ENCODE assay signal across 21 mouse cellular contexts in genomic region chr15:3743168-3743814, GRCm38 (mm10).
DNase-seq lines count a peak whose midpoint lies in the region; ATAC-seq and TF ChIP-seq lines count a peak whose summit lies in the region.
"Had no signal": no experiment of that assay in that cellular context is flagged by ENCODE, and none has a peak within 500 bp of the region (broad histone marks: within the 10 kb centered on the region; RNA-seq: fewer than 3 reads in every experiment).

No protein-coding gene starts in this region.

- ATAC-seq in intestine, embryonic 16.5 days, result peak; percentile 46; the same call in 1 of the 2 replicates
- no peak for ATAC-seq in intestine, postnatal 0 days
- ATAC-seq: forebrain, embryonic 14.5 days had no signal

- H3K36me3 ChIP-seq in intestine, embryonic 16.5 days (ENCODE audit: control insufficient read depth, insufficient read depth, low read length), result no peaks in the 10 kb centered on the region
- no peaks in the 10 kb centered on the region for H3K36me3 ChIP-seq in intestine, postnatal 0 days (ENCODE audit: control insufficient read depth, insufficient read depth)
- H3K36me3 ChIP-seq: hindbrain, embryonic 15.5 days; liver, embryonic 15.5 days; midbrain, embryonic 12.5 days; neural tube, embryonic 12.5 days had no signal

- H3K9me3 ChIP-seq in intestine, embryonic 16.5 days (ENCODE audit: control insufficient read depth, low read length), result no peaks in the 10 kb centered on the region
- no peaks in the 10 kb centered on the region for H3K9me3 ChIP-seq in intestine, postnatal 0 days (ENCODE audit: control insufficient read depth)
- H3K9me3 ChIP-seq: hindbrain, embryonic 15.5 days; liver, embryonic 15.5 days; midbrain, embryonic 12.5 days; neural tube, embryonic 12.5 days had no signal

- H3K4me1 ChIP-seq in intestine, embryonic 16.5 days (ENCODE audit: control insufficient read depth, insufficient read depth, low read length), result no peaks in the 10 kb centered on the region
- H3K4me1 ChIP-seq in intestine, postnatal 0 days (replicated peaks; ENCODE audit: control insufficient read depth, insufficient read depth, low read length), result no peaks in the 10 kb centered on the region
- H3K4me1 ChIP-seq: hindbrain, embryonic 15.5 days; liver, embryonic 15.5 days; midbrain, embryonic 12.5 days; neural tube, embryonic 12.5 days had no signal

- DNase-seq in 3T3-L1 (ENCODE audit: low read depth, low spot score), result peak; percentile 67
- peak; percentile 76 for DNase-seq in NIH3T3 (ENCODE audit: low read depth)
- DNase-seq in lung, postnatal 10 days, result peak; percentile 73
- no peak for DNase-seq in spleen, postnatal 14 days (ENCODE audit: low spot score in 2 of 2)
- no peak for DNase-seq in left cerebral cortex, postnatal 14 days (ENCODE audit: low spot score in 2 of 2)
- DNase-seq: adrenal gland, postnatal 36 days; cerebellum, adult 9-10 months; gastrocnemius, postnatal 10 days; heart, postnatal 4 days; kidney, adult 9 months; kidney, postnatal 25 days; layer of hippocampus, postnatal 36 days; liver; right cerebral cortex, postnatal 14 days had no signal

- H3K27ac ChIP-seq in intestine, embryonic 16.5 days (ENCODE audit: low read length), result no peak overlapping the region; the same call in 1 of the 2 replicates
- no peak overlapping the region for H3K27ac ChIP-seq in intestine, postnatal 0 days (ENCODE audit: low read depth, low read length)
- H3K27ac ChIP-seq: hindbrain, embryonic 15.5 days; liver, embryonic 15.5 days; midbrain, embryonic 12.5 days; neural tube, embryonic 12.5 days had no signal

- intact Hi-C loops in left cerebral cortex, postnatal 14 days (cut with DNase I), result no loop called here

- no peak for TF ChIP-seq CTCF in intestine, postnatal 0 days (IDR thresholded peaks at IDR 0.05; ENCODE audit: low read depth)

- no peak overlapping the region for H3K4me2 ChIP-seq in intestine, embryonic 16.5 days (ENCODE audit: low read depth, low read length)
- no peak overlapping the region for H3K4me2 ChIP-seq in intestine, postnatal 0 days (replicated peaks; ENCODE audit: low read depth)
- H3K4me2 ChIP-seq: hindbrain, embryonic 15.5 days; liver, embryonic 15.5 days; midbrain, embryonic 12.5 days; neural tube, embryonic 12.5 days had no signal

- WGBS in intestine, embryonic 16.5 days, result 45% methylated on average over 5 of the region's 5 CpGs
- 43% methylated on average over 5 of the region's 5 CpGs for WGBS in intestine, postnatal 0 days

- H3K27me3 ChIP-seq in intestine, embryonic 16.5 days (replicated peaks; ENCODE audit: control insufficient read depth, insufficient read depth, low read length), result no peaks in the 10 kb centered on the region
- no peaks in the 10 kb centered on the region for H3K27me3 ChIP-seq in intestine, postnatal 0 days (replicated peaks; ENCODE audit: control insufficient read depth, insufficient read depth, low read length)
- H3K27me3 ChIP-seq: hindbrain, embryonic 15.5 days; liver, embryonic 15.5 days; midbrain, embryonic 12.5 days; neural tube, embryonic 12.5 days had no signal

- H3K9ac ChIP-seq in intestine, embryonic 16.5 days (ENCODE audit: low read depth, low read length), result no peak overlapping the region
- no peak overlapping the region for H3K9ac ChIP-seq in intestine, postnatal 0 days (ENCODE audit: low read depth, low read length)
- H3K9ac ChIP-seq: hindbrain, embryonic 15.5 days; liver, embryonic 15.5 days; midbrain, embryonic 12.5 days; neural tube, embryonic 12.5 days had no signal

- H3K4me3 ChIP-seq in intestine, embryonic 16.5 days (ENCODE audit: low read length), result no peak overlapping the region
- no peak overlapping the region for H3K4me3 ChIP-seq in intestine, postnatal 0 days (ENCODE audit: low read depth, low read length)
- H3K4me3 ChIP-seq: hindbrain, embryonic 15.5 days; liver, embryonic 15.5 days; midbrain, embryonic 12.5 days; neural tube, embryonic 12.5 days had no signal

Comparison
In these comparisons a context has a peak if more than half of its experiments do, and no peak if none do; other contexts are left out.
1. DNase-seq: peak in 3T3-L1 (single experiment), NIH3T3 (single experiment) and lung, postnatal 10 days (single experiment); none in spleen, postnatal 14 days (0 of 2) and left cerebral cortex, postnatal 14 days (0 of 2).